Mouse (Mus musculus): ENCODE data around the gene Gm17720.

GRCm38 (mm10) chr8:110064161-110064560 lies 38.4 kb downstream of the Gm17720 start:
- TF ChIP-seq ZKSCAN1 (IDR thresholded peaks at IDR 0.05; ENCODE audit: borderline replicate concordance, low read depth, low read length) (no peak), POLR2A (IDR thresholded peaks at IDR 0.05; ENCODE audit: low read depth, low read length) (no peak), EP300 (IDR thresholded peaks at IDR 0.05; ENCODE audit: low read length) (no peak), CTCF (conservative IDR thresholded peaks at IDR 0.05 in 1 of 2, IDR thresholded peaks at IDR 0.05 in 1 of 2; ENCODE audit: low read depth in 2 of 2, low read length in 2 of 2) (no peak), USF2 (conservative IDR thresholded peaks at IDR 0.05; ENCODE audit: low read depth, low read length) (no peak), BHLHE40 (IDR thresholded peaks at IDR 0.05; ENCODE audit: low read depth, low read length) (no peak), JUN (IDR thresholded peaks at IDR 0.05; ENCODE audit: insufficient read depth, low read depth, low read length) (no peak)

Data from CH12.LX (cell line).